Mouse (Mus musculus) heart, adult 18-20 months (tissue): ENCODE measurements around the gene Slc6a9. TPM values are rescaled to one million over a fixed set of nuclear protein-coding genes. Genes with fewer than 3 reads are reported as not detected.

Experiments used
- DNase-seq, 2 experiments: peaks; one replicate each; pipeline ENCODE4 v3.0.0; 2021 to 2022; ENCODE audit warnings: mixed read lengths in 1 of 2
- long read RNA-seq, 2 experiments: library from polyadenylated mRNA; stranded (forward); transcript quantifications; one replicate each; pipeline ENCODE4 v2.0.0; 2021
- total RNA-seq, 2 experiments: library from RNA; stranded (reverse); gene quantifications; 2 replicates each; pipeline ENCODE4 v1.2.3; 2021

Slc6a9 gene
- total RNA-seq, result 1 to 10 TPM; 1.7 to 2.1 TPM
- long read RNA-seq, experiment 1, partial matches to known transcripts, result 0 of 1 reads
- long read RNA-seq, experiment 1, other reads (novel, unspliced or antisense), result 0 of 1 reads
- long read RNA-seq, experiment 2, partial matches to known transcripts, result 0 of 1 reads
- long read RNA-seq, experiment 2, other reads (novel, unspliced or antisense), result 1 of 1 reads

- DNase-seq, result no peak
These were observed at the start of gene Slc6a9 for GRCm38 (mm10) chr4:117834457-117834844. TSS of gene Slc6a9 (plus strand) at chr4:117834506.

- DNase-seq, result peak; percentile 38 to 49
These were observed 47.3 kb upstream of the Slc6a9 start for GRCm38 (mm10) chr4:117786963-117787362.

GRCm38 (mm10) chr4:117788308-117788707 is 46.0 kb upstream of the Slc6a9 start:
- peak; percentile 56 to 76 for DNase-seq

- DNase-seq, result no peak
These were observed 34.4 kb upstream of the Slc6a9 start for GRCm38 (mm10) chr4:117799904-117800303.

GRCm38 (mm10) chr4:117806992-117807391 is 27.3 kb upstream of the Slc6a9 start:
- peak in 1 of 2 experiments; percentile 10 for DNase-seq

- DNase-seq, result no peak
These were observed 23.4 kb upstream of the Slc6a9 start for GRCm38 (mm10) chr4:117810933-117811332.

- peak; percentile 24 to 33 for DNase-seq
These were observed 20.6 kb upstream of the Slc6a9 start for GRCm38 (mm10) chr4:117813591-117814192.

- DNase-seq, result no peak
These were observed 20.0 kb upstream of the Slc6a9 start for GRCm38 (mm10) chr4:117814333-117814732.

GRCm38 (mm10) chr4:117816776-117817175 is 17.5 kb upstream of the Slc6a9 start:
- no peak for DNase-seq

- no peak for DNase-seq
These were observed 16.3 kb upstream of the Slc6a9 start for GRCm38 (mm10) chr4:117818032-117818431.

GRCm38 (mm10) chr4:117828572-117829145 is 5.6 kb upstream of the Slc6a9 start:
- DNase-seq, result no peak

GRCm38 (mm10) chr4:117829260-117830123 is 4.8 kb upstream of the Slc6a9 start:
- peak; percentile 70 to 89 for DNase-seq

GRCm38 (mm10) chr4:117830124-117830551 is 4.2 kb upstream of the Slc6a9 start:
- peak; percentile 84 to 88 for DNase-seq

- DNase-seq, result no peak
These were observed 3.5 kb upstream of the Slc6a9 start for GRCm38 (mm10) chr4:117830801-117831200.

- DNase-seq, result peak; percentile 20 to 26
These were observed 2.8 kb upstream of the Slc6a9 start for GRCm38 (mm10) chr4:117831499-117831898.

- peak; percentile 51 to 64 for DNase-seq
These were observed 2.2 kb upstream of the Slc6a9 start for GRCm38 (mm10) chr4:117831920-117832691.

GRCm38 (mm10) chr4:117834845-117835530 is 682 bp downstream of the Slc6a9 start:
- DNase-seq, result peak; percentile 80 to 86

GRCm38 (mm10) chr4:117835531-117836111 is 1.3 kb downstream of the Slc6a9 start:
- DNase-seq, result peak in 1 of 2 experiments; percentile 35

- DNase-seq, result peak; percentile 92
These were observed 2.0 kb downstream of the Slc6a9 start for GRCm38 (mm10) chr4:117836204-117836767.

- no peak for DNase-seq
These were observed 3.0 kb downstream of the Slc6a9 start for GRCm38 (mm10) chr4:117837271-117837670.
